Mouse (Mus musculus) midbrain, embryonic 16.5 days (tissue): ENCODE results near the gene Aldh3a1. TPM values are rescaled to one million over a fixed set of nuclear protein-coding genes. Genes with fewer than 3 reads are reported as not detected.
"Not testable (repeated sequence)": the region's sequence is repeated elsewhere in the genome, so short reads cannot be mapped to it uniquely, and the experiment has no call there.

ENCODE experiments used
- ATAC-seq: fragments of 200-750 bp; cut with Nextera tagmentation; 2 replicates; pipeline ENCODE4 v1.8.0; 2017; ENCODE audit warnings: moderate TSS enrichment
- H3K27ac ChIP-seq: fragments of 300-500 bp; sonication (generic); 2 replicates; pipeline ENCODE4 v1.5.1; 2014; ENCODE audit warnings: mild to moderate bottlenecking, low read length, mixed read lengths
- H3K27me3 ChIP-seq: fragments of 300-500 bp; sonication (generic); 2 replicates; pipeline ENCODE4 v1.6.1; 2014; ENCODE audit warnings: low read depth, low read length, mixed read lengths; ENCODE audit not compliant: control insufficient read depth, insufficient read depth
- H3K36me3 ChIP-seq: fragments of 300-500 bp; sonication (generic); 2 replicates; pipeline ENCODE4 v1.6.1; 2014; ENCODE audit warnings: mild to moderate bottlenecking, low read length, moderate library complexity, mixed read lengths; ENCODE audit not compliant: control insufficient read depth, insufficient read depth
- H3K4me1 ChIP-seq: fragments of 300-500 bp; sonication (generic); 2 replicates; pipeline ENCODE4 v1.6.1; 2014; ENCODE audit warnings: mild to moderate bottlenecking, low read length, mixed read lengths; ENCODE audit not compliant: control insufficient read depth, insufficient read depth
- H3K4me2 ChIP-seq: fragments of 300-500 bp; sonication (generic); 2 replicates; pipeline ENCODE4 v1.6.1; 2014; ENCODE audit warnings: mild to moderate bottlenecking, low read length, mixed read lengths
- H3K4me3 ChIP-seq: fragments of 300-500 bp; sonication (generic); 2 replicates; pipeline ENCODE4 v1.5.1; 2014; ENCODE audit warnings: low read depth, mild to moderate bottlenecking, low read length, moderate library complexity, mixed read lengths
- H3K9ac ChIP-seq: fragments of 300-500 bp; sonication (generic); 2 replicates; pipeline ENCODE4 v1.6.1; 2014; ENCODE audit warnings: low read depth, low read length, mixed read lengths
- H3K9me3 ChIP-seq: fragments of 300-500 bp; sonication (generic); replicated peaks from 2 replicates; pipeline ENCODE4 v1.6.1; 2014; ENCODE audit warnings: mild to moderate bottlenecking, low read length, mixed read lengths; ENCODE audit not compliant: control insufficient read depth, poor library complexity, severe bottlenecking
- WGBS: fragments of 180-500 bp; shearing (Covaris S2); extraction: QIAGEN DNeasy Blood & Tissue Kit; methylation state at CpG from one replicate; pipeline ENCODE4 v1.1.7; 2014; 5-methylcytosine and 5-hydroxymethylcytosine counted together
- polyA plus RNA-seq: library from polyadenylated mRNA; unstranded; fragments of >200 nt; fragmentation: Nextera tagmentation; extraction: Ambion mirVana; gene quantifications from 2 replicates; pipeline ENCODE4 v1.2.1, GENCODE M21; 2015

The Aldh3a1 gene
- polyA plus RNA-seq, 1 experiment from 2014 or later: 0.18 TPM

DNA sequence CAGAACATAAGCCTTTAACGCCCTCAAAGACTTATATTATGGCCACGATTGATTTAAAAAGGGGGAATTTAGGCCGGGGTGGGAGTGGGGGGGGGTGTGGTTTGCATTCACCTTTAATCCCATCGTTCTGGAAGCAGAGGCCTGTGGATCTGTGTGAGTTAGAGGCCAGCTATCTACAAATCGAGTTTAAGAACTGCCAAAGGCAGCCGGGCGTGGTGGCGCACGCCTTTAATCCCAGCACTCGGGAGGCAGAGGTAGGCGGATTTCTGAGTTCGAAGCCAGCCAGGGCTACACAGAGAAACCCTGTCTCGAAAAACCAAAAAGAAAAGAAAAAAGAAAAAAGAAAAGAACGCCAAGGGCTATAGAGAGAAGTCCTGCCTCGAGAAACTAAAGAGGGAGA, 33.9 kb upstream of the Aldh3a1 start:
- not testable (repeated sequence) for ATAC-seq, H3K36me3 ChIP-seq, H3K9me3 ChIP-seq, H3K27me3 ChIP-seq, H3K27ac ChIP-seq
- Histone ChIP-seq H3K9ac (peak overlapping the region; percentile 50), H3K4me3 (peak overlapping the region; percentile 100), H3K4me1 (peaks cover 53% of the 10 kb centered on the region), H3K4me2 (peak overlapping the region; percentile 59)
- WGBS: 11% methylated on average over 15 of the region's 15 CpGs

DNA sequence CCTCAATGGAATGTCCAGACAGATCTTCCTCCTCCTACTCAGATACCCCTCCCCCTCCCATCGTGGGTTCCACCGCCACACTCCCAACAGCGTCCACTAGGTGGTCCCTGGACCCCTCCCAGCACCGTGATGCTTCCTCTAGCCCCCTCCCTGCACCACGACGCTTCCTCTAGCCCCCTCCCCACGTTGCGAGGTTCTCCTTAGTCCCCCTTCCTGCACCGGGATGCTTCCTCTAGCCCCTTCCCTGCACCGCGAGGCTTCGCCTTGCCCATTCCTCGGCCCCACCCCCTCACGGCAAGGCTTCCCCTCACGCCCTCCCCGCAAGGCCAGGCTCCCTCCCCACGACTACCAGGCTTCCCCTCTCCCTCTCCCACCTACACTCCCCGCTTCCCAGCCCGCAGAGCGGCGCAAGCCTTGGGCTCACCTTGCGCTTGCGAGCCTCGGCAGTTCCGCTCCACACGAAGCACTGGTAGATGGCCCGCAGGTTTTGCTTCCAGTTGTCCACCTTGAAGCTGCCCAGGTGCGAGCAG, 33.0 kb upstream of the Aldh3a1 start:
- H3K9me3 ChIP-seq: no peaks in the 10 kb centered on the region
- H3K27me3 ChIP-seq: no peaks in the 10 kb centered on the region
- peak overlapping the region; percentile 100 for H3K9ac ChIP-seq
- ATAC-seq: peak; percentile 46
- 0% methylated on average over 27 of the region's 28 CpGs for WGBS
- H3K4me3 ChIP-seq: peak overlapping the region; percentile 100
- H3K4me1 ChIP-seq: peaks cover 45% of the 10 kb centered on the region
- peak overlapping the region; percentile 99 for H3K27ac ChIP-seq
- H3K4me2 ChIP-seq: peak overlapping the region; percentile 59
- H3K36me3 ChIP-seq: no peaks in the 10 kb centered on the region

DNA sequence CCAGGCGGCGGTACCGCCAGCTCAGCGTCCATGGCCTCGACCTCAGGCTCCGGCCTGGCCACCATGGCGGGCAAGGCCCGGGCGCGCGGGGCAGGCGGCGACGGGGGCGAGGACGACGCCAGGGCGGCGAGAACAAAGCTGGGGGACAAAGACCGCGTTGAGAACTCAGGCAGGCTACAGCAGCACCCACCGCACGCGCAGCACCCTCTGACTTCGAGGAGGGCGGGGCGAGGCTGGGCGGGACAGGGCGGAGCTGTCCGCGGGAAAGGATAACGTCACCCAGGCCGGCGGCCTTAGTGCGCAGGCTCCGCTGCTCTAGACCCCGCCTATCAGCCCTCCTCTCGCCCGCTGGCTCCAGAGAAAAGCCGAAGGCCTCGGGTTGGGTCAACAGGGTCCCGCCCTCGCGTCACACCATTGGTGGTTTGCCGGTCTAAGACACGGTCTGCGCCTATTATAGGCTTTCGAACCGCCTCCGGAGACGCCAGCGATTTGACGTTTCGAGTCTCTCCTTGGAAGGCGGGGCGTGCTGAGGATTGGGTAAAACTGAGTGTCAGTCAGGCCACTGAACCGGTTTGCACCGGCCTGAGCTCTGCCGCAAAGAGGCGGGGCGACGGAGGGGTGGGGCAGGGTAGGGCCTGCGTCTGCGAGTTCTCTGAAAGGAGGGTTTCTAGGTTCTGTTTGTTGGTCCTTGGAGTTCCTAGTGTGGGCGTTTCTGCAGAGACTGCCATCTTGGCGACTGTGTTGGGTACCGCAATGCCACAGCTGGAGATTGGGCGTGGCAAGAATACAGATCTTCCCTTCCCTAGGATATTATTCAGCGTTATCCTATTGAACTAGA, 32.3 kb upstream of the Aldh3a1 start, which contains the start of gene Usp22:
TSS of gene Usp22 (minus strand) at position 235 of the 838 bp plus-strand sequence.
- Histone ChIP-seq H3K4me2 (peak within 1 kb of the TSS; percentile 59), H3K36me3 (no peaks in the 10 kb centered on the region), H3K9ac (peak within 1 kb of the TSS; percentile 100), H3K4me3 (peak within 1 kb of the TSS; percentile 100), H3K9me3 (no peaks in the 10 kb centered on the region), H3K4me1 (peaks cover 40% of the 10 kb centered on the region), H3K27me3 (no peaks in the 10 kb centered on the region), H3K27ac (peak within 1 kb of the TSS; percentile 99)
- ATAC-seq: peak; percentile 98
- WGBS: 0% methylated on average over 58 of the region's 69 CpGs

DNA sequence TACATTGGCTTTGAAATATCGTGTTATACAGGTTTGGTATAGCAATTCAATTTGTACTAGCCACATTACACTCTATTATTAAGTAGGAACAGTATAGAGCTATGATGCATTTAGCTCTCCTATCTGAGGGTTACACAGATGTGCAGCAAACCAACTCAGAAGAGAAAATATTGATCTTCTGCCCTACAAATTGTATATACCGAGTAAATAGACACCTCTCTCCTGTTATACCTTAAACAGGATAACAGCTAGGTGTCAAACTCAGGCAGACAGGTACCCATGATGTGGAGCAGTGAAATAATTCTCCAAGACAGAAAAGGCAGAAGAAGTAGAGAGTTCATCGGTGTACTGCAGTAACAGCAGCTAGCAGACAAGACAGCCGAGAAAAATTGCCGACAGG, 31.6 kb upstream of the Aldh3a1 start:
- Histone ChIP-seq H3K27me3 (no peaks in the 10 kb centered on the region), H3K9me3 (no peaks in the 10 kb centered on the region), H3K4me1 (peaks cover 33% of the 10 kb centered on the region), H3K36me3 (no peaks in the 10 kb centered on the region), H3K4me2 (peak overlapping the region; percentile 38), H3K27ac (peak overlapping the region; percentile 90), H3K9ac (0 out of 2 replicates have a peak overlapping the region, but pooled peaks have one; percentile 14), H3K4me3 (no peak overlapping the region)
- WGBS: 65% methylated on average over 5 of the region's 5 CpGs
- no peak for ATAC-seq

DNA sequence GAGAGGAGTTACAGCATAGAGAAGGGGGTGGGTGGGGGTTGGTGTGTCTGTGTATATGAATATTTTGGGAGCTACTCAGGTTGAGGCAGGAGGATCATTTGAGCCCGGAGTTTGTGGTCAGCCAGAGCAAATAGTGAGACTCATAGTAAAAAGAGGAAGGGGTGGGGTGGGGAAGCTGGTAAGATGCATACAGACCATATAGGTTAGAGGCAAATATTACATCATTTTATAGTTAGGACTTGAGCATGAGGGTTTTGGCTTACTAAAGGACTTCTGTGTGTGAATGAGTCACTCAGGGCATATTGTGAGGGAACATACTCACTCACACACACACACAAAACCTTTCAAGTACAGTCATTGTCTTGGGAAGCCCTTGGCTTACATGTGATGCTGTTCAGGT, 31.0 kb upstream of the Aldh3a1 start:
- Histone ChIP-seq H3K4me1 (peaks cover 27% of the 10 kb centered on the region), H3K4me3 (no peak overlapping the region), H3K27me3 (no peaks in the 10 kb centered on the region), H3K9me3 (no peaks in the 10 kb centered on the region), H3K4me2 (no peak overlapping the region), H3K36me3 (no peaks in the 10 kb centered on the region), H3K9ac (no peak overlapping the region), H3K27ac (peak overlapping the region; percentile 90)
- no peak for ATAC-seq
- 96% methylated on average over 1 of the region's 1 CpGs for WGBS

DNA sequence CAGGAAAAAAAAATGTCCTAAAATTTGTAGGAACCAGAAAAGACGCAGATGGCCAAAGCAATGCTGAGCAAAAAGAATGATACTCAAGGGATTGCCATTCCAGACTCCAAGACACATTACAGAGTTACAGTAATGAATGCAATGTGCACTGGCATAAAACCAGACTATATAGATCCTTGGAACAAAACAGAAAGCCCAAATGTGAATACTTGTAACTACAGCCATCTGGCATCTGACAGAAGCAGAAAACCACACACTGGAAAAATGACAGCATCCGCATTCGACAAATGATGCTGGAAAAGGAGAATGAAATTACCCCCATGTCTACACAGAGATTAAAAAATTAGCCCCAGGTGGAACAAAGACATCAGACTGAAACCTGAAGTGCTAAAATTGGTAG, 27.0 kb upstream of the Aldh3a1 start:
- Histone ChIP-seq H3K4me2 (no peak overlapping the region), H3K36me3 (no peaks in the 10 kb centered on the region), H3K9me3 (no peaks in the 10 kb centered on the region), H3K4me1 (peaks cover 6% of the 10 kb centered on the region), H3K9ac (no peak overlapping the region), H3K4me3 (no peak overlapping the region), H3K27ac (no peak overlapping the region), H3K27me3 (no peaks in the 10 kb centered on the region)
- no peak for ATAC-seq
- 91% methylated on average over 3 of the region's 3 CpGs for WGBS

DNA sequence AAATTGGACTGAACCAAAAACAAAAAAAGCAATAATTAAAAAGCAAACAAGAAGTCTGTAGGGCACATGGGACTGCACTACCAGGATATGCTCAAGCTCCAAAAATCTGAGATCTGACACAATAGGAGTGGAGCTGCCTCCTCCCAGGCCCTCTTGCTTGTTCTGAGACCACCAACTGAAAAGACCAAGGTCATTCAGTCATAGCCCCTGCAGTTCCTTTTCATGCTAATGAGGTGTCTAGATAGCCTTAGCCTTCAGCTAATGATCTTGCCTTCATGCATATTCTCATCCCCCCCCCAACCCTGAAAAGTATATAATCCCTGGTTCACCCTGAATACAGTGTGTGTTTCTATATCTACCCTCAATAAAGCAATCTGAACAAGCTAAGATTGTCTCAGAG, 25.7 kb upstream of the Aldh3a1 start:
- no peak overlapping the region for H3K27ac ChIP-seq
- no peak overlapping the region for H3K4me2 ChIP-seq
- H3K4me1 ChIP-seq: no peaks in the 10 kb centered on the region
- ATAC-seq: no peak
- H3K4me3 ChIP-seq: no peak overlapping the region
- H3K36me3 ChIP-seq: no peaks in the 10 kb centered on the region
- no peak overlapping the region for H3K9ac ChIP-seq
- H3K9me3 ChIP-seq: no peaks in the 10 kb centered on the region
- H3K27me3 ChIP-seq: no peaks in the 10 kb centered on the region

DNA sequence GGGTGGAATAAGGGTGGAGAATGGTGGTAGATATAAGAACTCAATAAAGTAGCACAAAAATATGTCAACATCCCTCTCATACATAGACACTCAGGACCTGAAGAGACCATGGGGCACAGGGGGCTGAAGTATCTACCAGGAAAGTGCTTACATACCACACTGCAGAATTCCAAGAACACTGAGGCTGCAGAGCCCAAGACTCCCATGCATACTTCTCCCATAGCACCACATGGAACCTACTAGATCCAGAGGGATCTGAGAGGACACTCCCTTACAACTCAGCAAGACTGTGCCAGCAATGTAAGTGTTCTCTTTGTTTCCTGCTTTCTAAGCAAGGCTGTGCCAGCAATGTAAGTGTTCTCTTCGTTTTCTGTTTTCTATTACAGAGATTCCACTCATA, 23.5 kb upstream of the Aldh3a1 start:
- no peaks in the 10 kb centered on the region for H3K36me3 ChIP-seq
- H3K4me3 ChIP-seq: no peak overlapping the region
- H3K9me3 ChIP-seq: no peaks in the 10 kb centered on the region
- H3K27ac ChIP-seq: no peak overlapping the region
- ATAC-seq: no peak
- H3K4me1 ChIP-seq: no peaks in the 10 kb centered on the region
- WGBS: 71% methylated on average over 1 of the region's 1 CpGs
- no peak overlapping the region for H3K4me2 ChIP-seq
- H3K27me3 ChIP-seq: no peaks in the 10 kb centered on the region
- H3K9ac ChIP-seq: no peak overlapping the region

DNA sequence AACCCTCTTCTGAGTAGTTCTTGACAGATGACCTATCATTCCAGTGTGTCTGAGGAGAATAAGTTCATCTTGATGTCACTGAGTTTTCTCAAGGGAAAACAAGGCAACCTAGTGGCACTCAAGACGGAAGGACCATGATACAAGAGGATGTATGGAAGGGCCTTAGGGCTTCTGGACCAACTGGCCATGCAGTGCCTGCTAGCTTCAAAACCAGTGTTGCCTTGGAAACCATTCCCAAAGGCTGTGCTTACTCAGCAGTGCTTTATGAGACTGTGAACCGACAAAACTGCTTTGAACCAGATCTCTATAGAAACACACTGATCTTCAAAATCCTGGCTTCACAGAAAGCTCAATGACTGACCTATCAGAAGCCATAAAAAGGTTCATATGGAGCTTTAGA, 16.6 kb upstream of the Aldh3a1 start:
- H3K27me3 ChIP-seq: no peaks in the 10 kb centered on the region
- H3K36me3 ChIP-seq: no peaks in the 10 kb centered on the region
- no peaks in the 10 kb centered on the region for H3K4me1 ChIP-seq
- WGBS: 35% methylated on average over 2 of the region's 2 CpGs
- H3K27ac ChIP-seq: peak overlapping the region; percentile 31; the same call in 1 of the 2 replicates
- no peak overlapping the region for H3K4me3 ChIP-seq
- no peak overlapping the region for H3K9ac ChIP-seq
- no peak overlapping the region for H3K4me2 ChIP-seq
- H3K9me3 ChIP-seq: no peaks in the 10 kb centered on the region
- 0 out of 2 replicates have a peak, but pooled peaks have one; percentile 45 for ATAC-seq
